Mouse (Mus musculus): ENCODE measurements around the gene Rps6ka2.

GRCm38 (mm10) chr17:7219044-7219718 lies 49.3 kb downstream of the Rps6ka2 start:
- TF ChIP-seq TAL1 (IDR thresholded peaks at IDR 0.05; ENCODE audit: low read length): no peak
- no peak for TF ChIP-seq GATA1 (IDR thresholded peaks at IDR 0.05; ENCODE audit: low read length)

Measured in erythroblast, embryonic 14.5 days (primary cell).